Mouse (Mus musculus): ENCODE results near the gene Tmem100.

GRCm38 (mm10) chr11:89988936-89989589 is 41.1 kb upstream of the Tmem100 start:
- TF ChIP-seq CTCF (IDR thresholded peaks at IDR 0.05; ENCODE audit: insufficient read depth, low read length), result peak; percentile 88
- TF ChIP-seq POLR2A (IDR thresholded peaks at IDR 0.05; ENCODE audit: borderline replicate concordance, extremely low read depth, low read depth, low read length), result no peak

All from lung, adult 2 months (tissue).